Mouse (Mus musculus) fibroblast of lung, adult 2 months (primary cell): ENCODE measurements around the gene Tmem206.

Source experiments
- DNase-seq: peaks from one replicate; pipeline ENCODE4 v3.0.0-alpha.2; 2011; ENCODE audit warnings: low read depth

The Tmem206 gene

DNA sequence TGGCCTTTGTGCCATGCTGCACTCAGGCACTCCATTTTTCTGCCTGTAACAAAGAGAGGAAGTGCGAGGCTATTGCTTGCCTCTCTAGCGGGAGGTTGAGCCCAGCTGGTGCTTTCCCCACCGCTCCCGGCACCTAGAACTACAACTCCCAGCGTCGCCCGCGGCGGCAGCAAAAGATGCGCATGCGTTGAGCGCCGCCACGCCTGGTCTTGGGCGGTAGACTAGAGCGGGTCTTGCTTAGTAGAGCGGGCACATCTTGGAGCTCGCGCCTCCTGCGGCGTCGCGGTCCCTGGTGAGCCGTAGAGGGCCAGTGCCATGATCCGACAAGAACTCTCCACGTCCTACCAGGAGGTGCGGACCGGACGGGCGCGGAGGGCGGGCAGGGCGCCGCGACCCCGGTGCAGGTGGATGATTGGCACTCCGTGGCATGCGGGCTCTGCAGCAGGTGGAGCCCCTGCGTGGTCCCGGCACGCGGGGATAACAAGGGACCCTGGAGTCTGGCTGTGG is at the start of gene Tmem206:
Gene Tmem206, plus strand, starts transcription at position 187 of the 507 bp plus-strand sequence.
- DNase-seq = peak; percentile 86

DNA sequence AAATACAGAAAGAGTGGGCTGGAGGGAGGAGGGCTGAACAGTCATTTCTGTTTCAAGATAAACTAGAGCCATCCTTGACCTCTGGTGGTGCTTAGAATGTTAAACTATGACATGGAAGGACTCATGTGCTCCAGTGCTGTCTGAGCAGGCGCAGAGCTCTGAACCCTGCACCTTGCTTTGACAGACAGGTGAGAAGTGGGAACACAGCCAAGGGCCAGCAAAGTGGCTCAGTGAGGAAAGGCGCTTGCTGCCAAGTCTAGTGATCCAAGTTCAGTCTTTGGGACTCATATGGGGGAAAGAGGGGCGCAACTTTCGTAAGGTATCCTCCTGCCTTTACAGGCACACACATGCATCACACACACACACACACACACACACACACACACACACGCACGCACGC is 49.5 kb upstream of the Tmem206 start:
- no peak for DNase-seq

DNA sequence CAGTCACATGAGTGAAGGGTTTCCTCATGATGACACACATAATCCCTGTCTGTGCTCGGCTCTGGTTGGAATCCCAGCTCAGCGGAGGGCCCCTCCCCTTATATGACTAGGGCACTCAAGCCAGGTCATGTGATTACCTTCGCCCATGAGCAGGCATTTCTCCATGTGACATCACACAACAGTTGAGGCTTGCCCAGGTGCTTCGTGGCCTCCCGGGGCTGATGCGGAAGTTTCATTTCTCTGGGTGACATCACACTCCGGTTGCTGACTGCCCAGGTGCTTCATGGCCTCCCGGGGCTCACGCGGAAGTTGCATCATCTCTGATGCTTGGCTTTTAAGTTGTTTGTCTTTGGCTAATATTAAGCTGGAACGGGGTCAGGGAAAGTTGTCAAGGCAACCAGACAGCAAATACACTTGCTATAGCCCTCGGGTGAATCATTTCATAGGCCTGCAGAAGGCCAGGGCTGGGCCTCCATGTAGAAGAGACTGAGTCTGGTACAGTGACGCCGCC is 48.1 kb upstream of the Tmem206 start:
- DNase-seq = peak; percentile 90

DNA sequence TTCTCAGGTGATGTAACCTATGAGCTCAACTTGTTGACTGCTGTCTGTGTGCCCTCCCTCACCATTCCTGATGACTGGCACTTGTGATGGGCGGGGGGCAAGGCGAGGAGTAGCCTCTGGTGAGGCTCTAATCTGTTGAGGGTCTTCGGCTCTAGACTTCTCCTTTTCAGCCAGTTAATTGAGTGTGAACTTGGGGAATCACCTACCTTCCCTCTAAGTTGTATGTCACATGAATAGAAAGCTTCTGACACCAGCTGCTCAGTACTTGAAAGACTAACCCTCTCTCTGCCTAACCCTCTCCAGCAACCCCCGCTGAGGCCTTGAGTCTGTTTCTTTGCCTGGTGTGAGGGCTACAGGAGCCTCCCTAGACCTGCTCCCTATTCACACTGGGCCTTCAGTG is 47.4 kb upstream of the Tmem206 start:
- DNase-seq = no peak

DNA sequence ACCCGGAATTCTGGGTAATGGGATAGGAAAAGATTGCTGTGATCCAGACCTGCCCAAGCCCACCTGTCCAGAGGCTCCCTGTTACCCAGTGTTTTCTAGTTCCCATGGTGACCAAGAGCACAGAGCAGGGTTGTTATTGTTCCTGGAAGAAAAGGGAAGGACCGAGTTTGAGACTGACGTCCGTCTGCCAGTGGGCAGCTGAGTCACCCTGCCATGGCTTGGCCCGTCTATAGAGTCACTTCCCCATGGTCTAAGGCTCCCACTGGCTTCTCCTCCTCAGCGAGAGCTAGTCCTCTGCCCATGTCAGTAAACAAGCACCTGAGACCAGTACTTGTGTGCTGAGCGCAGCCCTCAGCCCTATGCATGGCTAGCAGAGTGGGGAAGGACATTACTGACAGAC is 44.5 kb upstream of the Tmem206 start:
- DNase-seq = no peak

DNA sequence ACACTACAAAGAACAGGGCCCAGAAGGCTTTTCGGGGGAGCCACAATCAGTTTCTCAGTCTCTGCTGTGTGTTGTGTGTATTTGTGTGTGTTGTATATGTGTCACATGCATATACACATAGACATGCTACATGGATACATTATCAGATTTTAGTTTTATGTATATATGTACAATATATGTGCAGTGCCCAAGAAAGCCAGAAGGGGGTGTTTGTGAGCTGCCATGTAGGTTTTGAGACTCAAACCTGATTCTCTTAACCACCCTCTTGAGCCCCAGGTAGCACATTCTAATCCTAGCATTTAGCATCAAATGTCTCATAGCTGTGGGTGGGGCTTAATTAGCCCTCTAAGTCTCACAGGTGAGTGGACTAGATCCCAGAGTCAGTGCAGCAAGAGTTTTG is 43.4 kb upstream of the Tmem206 start:
- no peak for DNase-seq

DNA sequence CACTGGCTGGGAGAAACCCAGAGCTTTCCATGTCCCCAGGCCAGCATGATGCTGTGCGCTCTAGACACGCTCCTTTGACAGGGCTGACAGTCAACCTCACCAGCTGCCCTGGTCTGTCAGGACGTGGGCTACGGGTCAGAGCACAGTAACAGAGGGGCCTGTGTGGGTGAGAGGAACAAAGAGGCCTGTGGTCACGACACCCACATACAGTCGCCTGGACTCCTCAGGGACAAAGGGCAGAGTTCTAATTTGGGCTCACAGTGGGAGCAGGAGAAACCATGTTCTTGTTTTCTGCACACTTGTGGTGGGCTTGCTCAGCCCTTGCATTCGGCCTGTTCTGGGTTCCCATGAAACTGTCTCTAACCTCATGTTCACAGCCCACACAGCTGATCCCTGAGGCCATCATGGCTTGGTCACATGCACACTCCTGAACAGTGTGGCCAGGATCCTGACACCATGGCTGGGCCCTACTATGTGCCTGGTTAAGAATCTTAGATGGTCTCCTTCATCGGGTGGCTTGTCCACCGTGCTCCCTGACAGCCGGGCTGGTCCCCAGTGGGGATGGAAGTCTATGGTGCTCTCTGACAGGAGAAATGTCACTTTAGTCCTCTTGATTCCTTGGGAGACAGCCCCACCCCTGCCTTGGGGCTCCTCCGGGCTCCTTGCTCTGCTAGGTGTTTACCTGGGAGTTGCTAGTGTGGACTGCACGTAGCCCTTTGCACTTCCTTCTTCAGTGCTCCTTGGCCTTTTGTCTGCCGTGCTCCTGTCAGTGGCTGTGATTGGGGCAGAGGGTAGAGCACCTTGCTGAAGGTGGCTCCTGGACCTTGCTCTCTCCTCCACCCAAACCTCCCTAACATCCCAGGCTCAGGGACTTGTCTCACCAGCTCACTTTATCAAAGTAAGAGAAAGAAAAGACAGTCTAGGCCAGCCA is 42.3 kb upstream of the Tmem206 start:
- DNase-seq = no peak

DNA sequence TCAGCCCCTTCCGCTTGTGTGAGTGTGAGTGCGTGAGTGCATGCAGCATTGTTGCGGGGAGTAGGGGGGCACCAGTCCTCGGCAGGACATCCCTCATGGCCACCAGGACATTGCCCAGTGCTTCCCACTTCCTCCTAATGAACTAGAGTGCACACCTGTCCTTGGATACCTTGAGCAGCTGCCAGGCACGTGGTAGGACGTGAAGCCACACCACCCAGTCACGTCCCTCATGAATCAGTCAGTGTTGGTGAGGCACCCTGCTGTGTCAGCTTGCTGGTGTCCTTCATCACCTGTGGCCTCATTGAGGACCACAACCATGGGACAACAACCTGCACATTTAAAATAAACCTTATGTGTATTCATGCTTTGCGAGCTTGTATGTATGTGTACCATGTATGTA is 41.2 kb upstream of the Tmem206 start:
- no peak for DNase-seq

DNA sequence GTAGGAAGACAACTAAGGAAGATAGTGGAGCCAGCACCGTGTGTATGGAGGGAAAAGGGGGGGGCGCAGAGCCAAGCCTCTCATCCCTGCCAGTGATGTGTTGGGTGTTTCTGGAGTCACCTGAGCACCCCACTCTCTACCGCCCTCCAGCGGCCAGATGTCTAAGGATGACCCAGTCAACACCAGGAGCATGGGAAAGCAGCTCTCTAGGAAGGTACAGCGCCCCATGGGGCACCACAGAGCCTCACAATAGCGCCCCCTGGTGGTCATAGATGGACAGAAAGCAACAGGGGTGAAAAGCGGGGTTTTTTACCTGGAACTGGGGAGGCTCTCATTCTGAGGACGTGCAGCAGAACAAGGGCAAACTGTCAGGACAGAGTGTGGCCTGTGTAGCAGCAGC is 37.0 kb upstream of the Tmem206 start:
- no peak for DNase-seq

DNA sequence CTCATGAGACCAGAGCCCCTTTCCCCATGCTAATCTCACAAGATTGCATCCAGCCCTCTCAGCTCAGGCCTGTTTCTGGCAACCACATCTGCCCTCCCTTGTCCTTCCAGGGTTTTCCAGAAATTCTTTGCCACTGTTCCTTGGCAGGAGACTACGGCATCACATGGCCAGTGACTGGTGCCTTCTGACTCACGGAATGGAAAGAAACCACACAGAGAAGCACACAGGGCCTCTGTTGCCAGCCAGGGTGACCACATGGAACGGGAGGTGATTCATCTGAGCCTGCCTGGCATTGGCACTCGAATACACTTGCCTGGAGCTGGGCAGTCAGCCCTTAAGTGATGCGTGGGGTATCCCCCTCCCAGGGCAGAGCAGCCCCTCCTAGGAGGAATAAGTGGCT is 33.4 kb upstream of the Tmem206 start:
- DNase-seq = peak; percentile 99

DNA sequence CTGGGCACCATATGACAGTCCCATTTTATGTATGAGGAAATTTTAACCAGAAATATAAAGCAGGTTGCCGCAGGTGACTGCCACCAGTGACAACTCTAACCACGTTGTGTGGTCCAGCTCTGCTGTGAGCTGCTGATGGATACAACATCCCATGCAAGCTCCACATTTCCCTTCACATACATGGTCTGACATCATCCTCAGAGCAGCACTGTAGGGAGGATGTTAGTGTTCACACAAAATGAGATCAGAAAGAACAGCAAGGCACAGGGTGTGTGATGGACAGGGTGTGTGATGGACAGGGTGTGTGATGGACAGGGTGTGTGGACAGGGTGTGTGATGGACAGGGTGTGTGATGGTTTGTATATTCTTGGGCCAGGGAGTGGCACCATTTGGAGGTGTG is 32.7 kb upstream of the Tmem206 start:
- no peak for DNase-seq

DNA sequence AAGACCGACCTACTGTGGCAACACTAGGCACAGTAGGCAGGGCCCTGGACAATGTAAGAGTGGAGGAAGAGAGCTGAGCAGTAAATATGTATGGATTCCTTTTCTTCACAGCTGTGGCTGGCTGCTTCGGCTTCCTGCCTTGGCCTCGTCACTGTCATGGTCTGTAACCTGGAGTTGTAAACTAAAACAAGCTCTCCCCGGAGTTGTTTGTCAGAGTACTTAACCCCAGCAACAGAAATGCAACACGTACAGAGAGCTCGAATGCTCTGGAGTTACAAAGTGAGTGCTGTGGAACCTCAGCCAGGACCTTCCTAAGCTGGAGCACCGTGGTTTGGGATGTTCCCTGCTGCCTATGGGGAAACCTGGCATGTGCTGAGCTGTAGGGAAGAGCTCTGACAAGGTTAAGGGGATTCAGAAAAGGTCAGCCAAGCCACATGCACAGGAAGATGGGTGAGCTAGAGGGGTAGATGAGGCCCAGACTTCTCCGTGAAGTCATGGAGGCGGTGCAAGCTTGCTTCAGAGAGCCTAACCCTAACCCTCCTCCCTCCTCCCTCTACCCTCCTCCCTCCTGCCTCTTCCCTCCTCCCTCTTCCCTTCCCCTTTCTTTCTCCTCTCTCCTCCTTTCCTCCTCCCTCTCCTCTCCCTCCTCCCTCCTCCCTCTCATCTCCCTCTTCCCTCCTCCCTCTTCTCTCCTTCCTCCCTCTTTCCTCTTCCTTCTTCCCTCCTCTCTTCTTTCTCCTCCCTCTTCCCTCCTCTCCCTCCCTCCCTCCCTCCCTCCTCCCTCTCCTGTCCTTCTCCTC is 31.5 kb upstream of the Tmem206 start:
- no peak for DNase-seq

DNA sequence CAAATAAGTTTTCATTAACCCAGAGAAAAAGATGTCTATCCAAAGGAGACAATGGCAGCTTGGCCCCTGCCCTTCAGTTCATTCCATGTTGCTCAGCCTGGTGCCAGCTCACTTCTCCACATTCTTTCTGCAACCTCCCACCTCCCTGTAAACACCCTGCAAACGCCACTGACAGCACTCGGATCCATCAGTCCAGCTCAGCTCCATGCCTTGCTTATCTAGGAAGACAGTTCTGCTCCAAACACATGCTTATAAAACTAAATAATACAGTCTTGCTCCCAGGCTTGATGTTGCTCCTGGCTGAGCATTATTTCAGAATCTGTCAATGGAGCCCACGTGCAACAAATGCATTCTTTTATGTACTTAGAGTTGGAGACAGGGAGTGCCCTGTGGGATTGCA is 29.9 kb upstream of the Tmem206 start:
- no peak for DNase-seq

DNA sequence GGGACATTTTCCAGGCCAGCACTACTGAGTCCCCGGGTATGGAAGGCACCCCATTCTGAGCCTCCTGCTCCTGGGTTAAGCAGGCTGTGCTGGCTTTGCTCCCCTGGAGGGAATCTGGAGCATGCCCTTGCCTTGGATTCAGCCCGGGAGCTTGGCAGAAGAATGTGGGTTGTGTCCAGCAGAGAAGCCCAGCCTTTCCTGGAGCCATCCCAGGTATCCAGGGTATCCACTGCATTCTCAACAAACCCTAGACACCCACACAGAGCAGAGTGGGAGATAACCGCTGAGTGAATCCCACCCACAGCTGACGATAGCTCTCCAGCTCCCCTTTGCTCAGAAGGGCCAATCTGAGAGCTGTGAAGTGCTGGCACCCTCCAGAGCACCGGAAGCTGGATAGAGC is 29.3 kb upstream of the Tmem206 start:
- peak; percentile 51 for DNase-seq

DNA sequence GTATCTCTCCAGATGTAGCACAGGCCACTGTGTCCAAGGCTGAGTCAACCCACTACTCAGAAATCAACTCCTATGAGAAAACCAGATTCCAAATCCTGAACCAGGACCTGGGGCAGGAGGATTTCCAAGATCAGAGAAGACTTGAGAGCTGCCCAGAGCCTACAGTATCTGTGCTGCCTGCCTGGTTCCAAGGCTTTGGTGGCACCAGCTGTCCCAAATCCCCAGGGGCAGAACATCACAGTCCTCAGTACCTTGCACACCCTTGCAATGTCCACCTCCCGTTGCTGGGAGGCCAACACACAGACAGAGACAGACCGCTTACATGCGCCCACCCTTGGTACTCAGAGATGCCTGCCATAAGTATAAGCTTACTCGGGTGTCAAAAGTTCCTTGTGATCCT is 27.4 kb upstream of the Tmem206 start:
- no peak for DNase-seq

DNA sequence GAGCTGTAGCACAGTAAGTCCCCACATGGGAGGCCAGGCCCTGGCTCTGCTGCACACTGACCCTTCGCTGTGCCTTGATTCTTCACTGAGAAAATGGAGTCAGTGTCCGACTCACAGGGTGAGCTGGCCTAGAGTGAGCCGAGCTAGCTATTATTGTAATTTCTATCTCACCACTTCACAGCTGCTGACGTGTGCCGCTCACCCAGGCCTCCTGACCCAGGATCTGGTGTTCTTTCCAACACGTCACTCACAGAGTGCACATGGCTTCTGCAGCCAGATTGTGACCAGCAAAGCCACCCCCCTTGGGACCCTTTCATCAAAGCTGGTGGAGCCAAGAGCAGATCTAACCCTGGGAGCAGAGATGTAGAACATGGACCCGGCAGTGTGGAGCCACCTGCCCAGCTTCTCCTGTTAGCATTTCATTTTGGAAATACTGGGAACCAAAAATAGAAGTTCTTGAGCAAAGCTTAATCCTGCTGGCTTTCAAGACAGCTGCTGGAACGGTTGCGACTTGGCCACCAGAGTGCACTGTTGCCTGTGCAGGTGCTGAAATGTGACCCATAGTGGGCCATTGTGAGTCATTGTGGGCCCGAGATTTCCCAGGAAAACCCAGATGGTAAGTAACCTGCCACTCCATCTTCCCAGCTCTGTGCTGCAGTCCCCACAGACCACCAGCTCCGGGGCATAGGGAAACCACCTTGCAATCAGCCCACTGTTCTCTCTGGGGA is 26.3 kb upstream of the Tmem206 start:
- DNase-seq = peak; percentile 77

DNA sequence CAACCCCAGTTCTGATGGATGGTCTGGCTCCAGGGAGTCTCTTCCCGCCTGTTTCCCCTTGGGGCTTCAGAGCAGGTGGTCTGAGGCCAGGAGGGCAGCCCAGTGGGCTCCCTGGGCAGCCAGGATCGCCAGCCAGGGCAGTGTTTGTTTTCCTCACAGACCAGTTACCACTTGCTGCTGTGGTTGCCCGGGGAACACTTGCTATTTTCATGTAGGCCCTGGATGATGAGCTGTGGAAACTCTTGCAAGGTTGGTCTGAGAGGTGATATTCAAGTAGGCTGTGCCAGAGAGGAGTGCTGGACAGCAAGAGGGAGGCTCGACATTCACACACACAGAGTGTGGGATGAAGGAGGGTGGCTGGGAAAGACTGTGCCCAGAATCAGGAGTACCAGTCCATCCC is 23.8 kb upstream of the Tmem206 start:
- DNase-seq = no peak

DNA sequence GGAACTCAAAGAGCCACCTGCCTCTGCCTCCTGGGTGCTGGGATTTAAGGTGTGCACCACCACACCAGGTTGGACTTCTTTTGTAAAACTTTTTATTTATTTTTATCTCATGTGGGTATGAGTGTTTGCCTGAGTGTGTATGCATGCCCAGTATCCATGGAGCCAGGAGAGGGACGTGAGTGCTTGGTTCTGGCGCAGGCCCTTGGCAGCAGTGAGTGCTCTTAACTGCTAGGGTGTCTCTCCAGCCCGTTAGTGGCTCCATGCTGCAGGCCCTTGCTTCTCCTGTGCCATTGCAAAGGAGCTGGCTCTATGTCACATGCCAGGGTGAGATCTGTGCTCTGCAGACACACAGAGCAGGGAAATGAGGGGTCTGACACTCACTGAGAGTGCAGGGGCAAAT is 22.0 kb upstream of the Tmem206 start:
- no peak for DNase-seq

DNA sequence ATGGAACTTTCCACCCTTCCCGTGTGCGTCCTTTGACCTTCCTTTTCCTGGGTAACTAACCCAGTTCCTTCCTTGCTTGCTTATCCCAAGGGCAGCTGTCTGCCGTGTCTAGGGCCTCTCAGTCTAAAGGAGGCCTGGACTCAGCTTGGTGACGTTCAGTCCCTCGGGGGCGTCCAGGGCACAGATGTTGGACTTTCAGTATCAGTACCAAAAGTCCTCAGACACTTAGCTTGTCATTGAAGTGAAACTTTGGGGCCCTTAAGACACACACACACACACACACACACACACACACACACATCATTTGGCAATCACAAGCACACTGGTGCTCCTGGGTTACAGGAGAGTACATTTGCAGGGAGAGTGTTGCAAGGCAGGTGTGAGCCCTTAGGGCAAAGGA is 21.5 kb upstream of the Tmem206 start:
- DNase-seq = no peak

DNA sequence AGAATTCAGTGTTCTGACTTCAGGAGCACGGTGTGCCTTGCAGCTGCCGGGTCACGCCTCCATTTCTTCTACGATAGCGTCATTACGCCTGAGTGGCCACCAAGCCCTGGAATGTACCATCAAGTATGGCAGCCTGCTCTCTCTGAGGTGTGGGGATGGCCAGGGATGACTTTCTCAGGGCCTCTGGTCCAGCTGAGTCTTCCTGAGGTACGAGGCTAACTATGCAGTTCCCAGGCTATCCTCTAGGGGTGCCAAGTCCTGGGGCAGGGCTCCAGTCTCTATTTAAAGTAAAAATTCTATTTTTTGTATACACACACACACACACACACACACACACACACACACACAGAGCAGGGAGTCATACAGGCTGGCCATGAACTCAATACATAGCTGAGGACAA is 20.1 kb upstream of the Tmem206 start:
- no peak for DNase-seq

DNA sequence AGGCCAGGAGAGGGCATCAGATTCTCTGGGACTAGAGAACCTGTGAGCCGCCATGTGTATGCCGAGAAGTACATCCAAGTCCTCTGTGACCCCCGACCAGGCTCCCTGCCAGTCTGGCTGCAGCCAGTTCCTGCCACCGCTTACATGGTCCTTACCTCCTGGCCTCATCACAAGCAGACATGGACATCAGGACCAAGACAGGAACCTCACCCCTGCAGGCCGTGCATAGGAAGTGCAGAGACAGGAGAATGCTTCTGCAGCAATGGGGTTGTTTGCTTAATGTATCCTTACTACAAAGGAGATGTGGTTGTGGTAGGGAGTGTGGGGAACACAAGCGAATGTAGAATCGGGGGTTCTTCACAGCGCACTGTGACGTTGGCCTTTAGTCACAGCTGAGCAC is 19.4 kb upstream of the Tmem206 start:
- DNase-seq = no peak

DNA sequence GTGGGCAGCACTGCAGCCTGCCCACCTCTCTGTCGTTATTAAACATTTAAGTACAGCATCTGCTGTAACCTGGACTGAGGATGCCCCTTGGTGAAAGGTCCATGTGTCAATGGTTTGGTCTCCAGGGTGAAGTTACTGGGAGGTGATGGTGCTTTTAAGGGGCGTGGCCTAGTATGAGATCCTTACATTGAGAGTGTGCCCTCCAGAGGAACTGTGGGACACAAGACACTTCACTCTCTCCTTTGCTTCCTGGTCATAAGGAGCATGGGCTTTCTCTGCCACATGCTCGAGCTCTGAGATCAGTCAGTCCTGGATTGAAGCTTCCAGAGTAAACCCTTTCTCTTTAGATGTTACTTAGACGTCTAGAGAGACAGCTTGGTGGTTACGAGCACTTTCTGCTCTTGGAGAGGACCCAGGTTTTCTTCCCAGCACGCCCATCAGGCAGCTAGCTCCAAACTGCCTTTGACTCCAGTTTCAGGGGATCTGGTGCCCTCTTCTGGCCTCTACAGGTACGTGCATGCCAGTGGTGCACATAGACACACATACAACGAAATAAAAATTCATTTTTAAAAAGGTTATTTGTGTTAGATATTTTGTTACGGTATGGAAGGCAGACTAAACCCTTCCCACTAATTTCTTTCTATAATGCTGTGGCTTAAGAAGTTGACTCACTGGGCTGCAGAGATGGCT is 17.8 kb upstream of the Tmem206 start:
- DNase-seq = no peak
